Mouse (Mus musculus) R1 (cell line): ENCODE results near the gene Vmn1r170.
"Not testable (repeated sequence)": the region's sequence is repeated elsewhere in the genome, so short reads cannot be mapped to it uniquely, and the experiment has no call there.

Experiments used
- DNase-seq: peaks from one replicate; pipeline ENCODE4 v3.0.0-alpha.2; 2018; ENCODE audit warnings: low read depth, low spot score

The Vmn1r170 gene

DNA sequence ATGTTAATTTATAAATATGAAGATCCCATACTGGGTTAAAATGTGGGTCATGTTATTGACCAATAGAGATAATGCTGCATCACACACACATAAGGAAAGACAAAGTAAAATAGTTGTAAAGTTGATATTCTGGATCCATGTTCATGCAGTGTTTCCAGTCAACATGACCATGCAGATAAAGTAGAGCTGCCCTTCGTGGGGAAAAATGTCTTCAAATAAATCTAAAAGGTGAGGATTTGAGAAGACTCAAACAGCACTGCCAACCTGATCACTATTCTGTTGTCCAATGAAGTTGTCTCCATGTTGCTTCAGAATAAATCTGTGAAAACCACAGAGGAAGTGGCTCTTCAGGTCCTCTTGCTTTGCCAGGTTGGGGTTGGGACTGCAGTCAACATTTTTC is at the start of gene Vmn1r170:
Vmn1r170 (plus strand) TSS at position 301 of the 400 bp plus-strand sequence.
- DNase-seq, result not testable (repeated sequence)

DNA sequence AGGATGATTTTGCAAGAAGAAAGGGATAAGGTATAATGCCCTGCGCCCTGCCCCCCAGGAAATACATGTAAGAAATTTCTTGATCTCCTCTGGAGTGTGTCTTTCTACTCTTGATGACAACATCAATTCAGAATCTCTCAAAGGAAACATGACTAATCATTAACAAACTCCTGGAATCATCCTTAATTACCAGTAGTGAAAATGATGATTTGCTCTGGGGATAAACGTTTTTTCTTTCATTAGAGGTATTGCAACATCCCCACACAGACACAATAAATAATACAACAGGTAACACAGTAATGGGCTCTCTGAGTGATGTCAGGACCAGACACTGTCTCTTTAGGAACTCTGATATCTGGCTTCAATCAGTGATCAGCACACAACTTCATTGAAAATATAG is 30.7 kb upstream of the Vmn1r170 start, which contains the start of gene Vmn1r169:
Vmn1r169 (plus strand) TSS at position 301 of the 400 bp plus-strand sequence.
- DNase-seq, result not testable (repeated sequence)

DNA sequence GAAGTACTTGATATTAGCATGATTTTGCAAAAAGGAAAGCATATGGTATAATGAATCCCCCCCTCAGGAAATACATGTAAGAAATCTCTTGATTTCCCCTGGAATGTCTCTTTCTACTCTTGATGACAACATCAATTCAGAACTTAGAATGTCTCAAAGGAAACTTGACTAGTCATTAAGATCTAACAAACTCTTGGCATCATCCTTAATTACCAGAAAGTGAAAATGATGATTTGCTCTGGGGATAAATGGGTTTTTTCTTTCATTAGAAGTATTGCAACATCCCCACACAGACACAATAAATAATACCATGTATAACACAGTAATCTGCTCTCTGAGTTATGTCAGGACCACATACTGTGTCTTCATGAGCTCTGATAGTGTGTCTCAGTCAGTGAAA is 24.4 kb downstream of the Vmn1r170 start, which contains the start of gene Vmn1r171:
Vmn1r171 (plus strand) TSS at position 301 of the 400 bp plus-strand sequence.
- DNase-seq, result no peak
